Mouse (Mus musculus) gastrocnemius, postnatal 4 days (tissue): ENCODE measurements around the gene Pimreg. TPM values are rescaled to one million over a fixed set of nuclear protein-coding genes. Genes with fewer than 3 reads are reported as not detected.

Source experiments
- DNase-seq, 2 experiments: peaks; one replicate each; pipeline ENCODE4 v3.0.0; 2021 to 2022; ENCODE audit warnings: low spot score in 2 of 2, mixed read lengths in 2 of 2
- total RNA-seq, 2 experiments: library from RNA; stranded (reverse); gene quantifications; 2 replicates each; pipeline ENCODE4 v1.2.3; 2021

The Pimreg gene
- total RNA-seq, 2 experiments from 2014 or later, result 21.3 to 30.0 TPM

DNA sequence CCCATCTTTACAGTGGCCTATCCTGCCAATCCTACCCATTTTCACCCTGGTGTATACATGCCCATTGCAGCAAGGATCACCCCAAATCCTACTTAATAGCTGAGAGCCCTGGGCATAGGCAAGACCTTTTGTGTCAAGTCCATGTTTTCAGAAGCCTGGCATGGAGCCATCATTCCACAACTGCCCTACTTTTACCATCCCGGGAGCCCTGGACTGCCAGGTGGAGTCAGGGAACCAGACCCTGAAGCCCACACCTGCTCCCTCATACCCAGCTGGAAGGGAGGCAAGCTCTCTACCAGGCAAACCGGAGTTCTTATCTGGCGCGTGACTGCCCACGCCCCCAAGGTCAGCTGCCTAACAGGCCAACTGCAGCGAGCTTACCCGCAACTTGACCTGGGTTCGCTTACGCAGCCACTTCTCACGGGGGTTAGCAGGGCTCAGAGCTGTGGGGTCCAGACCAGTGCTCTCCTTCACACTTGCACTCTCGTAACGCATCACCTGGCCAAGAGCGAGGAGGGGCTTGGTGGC lies 19.3 kb downstream of the Pimreg start:
- DNase-seq, result no peak

GRCm38 (mm10) chr11:72064414-72064813 lies 22.6 kb downstream of the Pimreg start:
- DNase-seq, result no peak

DNA sequence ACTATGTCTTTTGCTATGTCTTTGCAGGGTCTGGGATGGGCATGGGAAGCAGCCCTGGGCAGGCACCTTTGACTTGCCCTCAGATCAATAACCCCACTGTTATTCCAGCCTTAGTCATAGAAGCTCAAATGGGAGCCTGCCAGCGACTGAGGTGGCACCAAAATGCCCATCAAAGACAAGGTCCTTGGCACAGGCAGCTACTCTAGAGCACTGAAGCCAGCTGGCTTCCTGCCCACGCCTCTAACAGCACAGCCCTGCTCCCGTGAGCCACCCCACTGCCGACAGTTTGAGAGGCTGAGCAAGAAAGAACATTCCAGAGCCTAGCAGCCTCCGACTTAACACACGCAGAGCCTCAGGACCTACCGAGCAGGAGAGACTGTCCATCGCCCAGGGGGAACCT lies 23.3 kb downstream of the Pimreg start:
- no peak for DNase-seq

- DNase-seq, result no peak
Observed at GRCm38 (mm10) chr11:72066330-72066729, 24.5 kb downstream of the Pimreg start.

- DNase-seq, result no peak
Observed at GRCm38 (mm10) chr11:72067326-72067725, 25.5 kb downstream of the Pimreg start.

DNA sequence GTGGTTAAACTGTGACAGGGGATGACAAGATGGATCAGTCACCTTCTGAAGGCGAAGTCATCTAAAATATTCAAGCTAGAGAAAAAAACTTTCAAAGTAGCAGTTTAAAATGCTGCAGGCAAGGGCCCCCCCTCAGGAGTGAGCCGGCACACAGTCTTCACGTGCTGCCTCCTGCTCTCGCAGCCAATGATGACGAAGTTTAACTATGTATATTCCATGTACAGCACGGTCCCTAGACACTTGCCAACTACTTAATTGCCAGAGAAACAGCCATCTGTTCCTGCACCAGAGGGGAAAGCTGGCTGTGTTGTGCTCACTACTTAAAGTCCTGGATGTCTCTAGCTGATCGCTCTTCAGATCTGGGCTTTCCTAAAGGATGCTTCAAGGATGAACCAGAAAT lies 26.2 kb downstream of the Pimreg start:
- DNase-seq, result no peak

DNA sequence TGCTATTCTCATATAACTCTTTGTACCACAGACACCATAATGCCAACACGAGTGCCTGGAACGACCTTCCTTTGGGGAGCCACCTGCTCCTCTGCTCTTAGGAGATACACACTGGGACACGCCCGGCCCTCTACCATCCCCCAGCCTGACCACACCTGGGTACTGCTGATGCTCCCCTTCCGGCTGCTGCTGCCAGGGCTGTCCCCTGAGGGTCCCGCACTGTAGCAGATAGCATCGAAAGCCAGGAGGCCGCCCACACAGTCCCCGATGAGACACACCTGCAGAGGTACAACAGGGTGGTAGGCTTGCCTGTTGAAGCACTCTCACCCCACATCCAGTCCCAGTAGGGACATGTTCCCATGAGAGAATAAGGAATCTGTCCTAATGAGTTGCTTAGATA lies 28.9 kb downstream of the Pimreg start:
- no peak for DNase-seq

- DNase-seq, result no peak
Observed at GRCm38 (mm10) chr11:72072331-72072905, 30.6 kb downstream of the Pimreg start.

DNA sequence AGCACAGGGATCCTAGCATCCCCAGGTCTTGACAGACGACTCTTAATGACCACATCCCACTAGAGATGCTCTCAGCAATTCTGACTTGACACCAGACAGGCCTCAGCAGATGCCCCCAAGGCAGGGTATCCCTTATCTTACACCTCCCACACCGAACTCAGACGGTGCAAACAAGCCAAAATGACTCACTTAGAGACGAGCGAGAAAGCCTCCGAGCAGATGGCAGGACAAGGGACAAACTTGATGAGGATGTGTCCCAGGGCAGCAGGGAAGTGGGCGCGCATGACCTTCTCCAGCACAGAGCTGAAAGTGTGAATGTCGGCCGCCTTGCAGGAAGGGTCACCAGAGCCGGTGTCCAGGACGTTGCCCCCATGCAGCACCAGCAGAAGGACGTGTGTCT lies 32.4 kb downstream of the Pimreg start:
- DNase-seq, result no peak

- no peak for DNase-seq
Observed at GRCm38 (mm10) chr11:72078056-72078455, 36.2 kb downstream of the Pimreg start.

DNA sequence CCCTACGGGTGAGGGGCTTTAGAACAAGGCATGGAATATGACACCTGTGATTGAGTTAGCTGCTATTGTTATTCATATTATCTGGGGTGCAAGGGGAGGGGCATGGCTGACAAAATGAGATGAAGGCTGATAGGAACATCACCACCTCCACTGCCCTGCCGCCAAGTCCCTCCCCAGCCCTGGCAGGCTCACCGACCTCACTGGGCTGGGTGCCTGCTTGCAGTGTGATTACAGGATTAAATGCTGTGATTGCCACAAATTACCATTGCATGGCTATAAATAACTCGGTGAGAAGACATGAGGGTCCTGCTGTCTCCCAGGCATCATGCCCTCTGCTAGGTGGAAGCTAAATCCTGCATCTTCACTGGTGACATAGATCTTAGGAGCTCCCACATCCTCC lies 36.8 kb downstream of the Pimreg start:
- no peak for DNase-seq

DNA sequence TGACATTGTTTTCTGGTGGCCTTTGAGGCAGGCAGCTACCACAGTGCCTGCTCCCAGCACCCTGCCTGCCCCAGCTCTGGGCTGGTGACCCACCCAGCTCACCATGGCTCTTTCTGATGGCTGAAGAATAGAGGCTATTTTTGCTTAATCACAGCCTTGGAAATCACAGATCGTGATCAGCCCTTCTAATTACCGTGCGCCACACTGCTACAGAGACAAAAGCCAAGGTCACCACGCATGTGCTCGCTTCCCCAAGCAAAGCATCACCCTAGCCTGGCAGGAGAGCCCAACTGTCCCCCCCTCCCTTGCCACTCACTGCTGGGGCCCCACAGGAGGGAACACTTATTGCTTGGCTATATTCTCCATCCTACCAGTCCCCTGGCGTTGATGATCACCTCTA lies 38.6 kb downstream of the Pimreg start:
- no peak for DNase-seq

DNA sequence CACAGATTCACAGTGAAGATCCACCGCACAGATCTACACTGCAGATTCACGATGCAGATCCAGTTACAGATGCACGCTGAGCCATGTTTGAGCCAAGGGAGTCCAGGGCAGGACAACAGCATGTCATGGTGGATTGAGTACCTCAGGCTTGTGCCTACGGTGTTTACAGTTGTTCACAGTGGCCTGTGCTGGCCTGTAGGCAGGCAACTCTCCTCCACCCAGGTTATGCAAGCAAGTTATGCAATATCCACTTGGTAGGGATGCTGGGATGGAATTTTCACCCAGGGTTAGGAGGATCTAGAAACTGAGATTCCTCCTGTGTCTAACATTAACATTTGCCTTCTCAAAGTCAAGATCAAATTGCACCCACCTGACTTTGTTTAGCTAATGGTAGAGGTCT lies 40.8 kb downstream of the Pimreg start:
- DNase-seq, result no peak

DNA sequence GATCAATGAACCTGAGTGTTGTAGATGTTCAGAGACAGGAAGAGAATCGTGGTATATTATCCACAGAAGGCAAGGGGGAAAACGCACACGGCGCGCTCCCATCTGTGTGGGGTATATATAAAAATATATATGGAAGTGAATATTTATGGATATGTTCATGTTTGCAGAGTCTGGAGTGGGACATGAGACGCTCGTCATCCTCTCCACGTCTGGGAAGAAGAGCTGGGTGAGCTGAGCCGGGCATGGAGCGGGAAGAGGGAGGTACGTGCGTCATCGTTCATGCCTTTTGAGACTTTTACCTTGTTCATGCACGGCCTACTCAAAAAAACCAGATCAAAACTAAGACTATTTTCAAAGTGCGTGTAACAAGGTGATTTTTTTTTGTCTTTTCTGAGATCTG lies 42.5 kb downstream of the Pimreg start:
- no peak for DNase-seq

DNA sequence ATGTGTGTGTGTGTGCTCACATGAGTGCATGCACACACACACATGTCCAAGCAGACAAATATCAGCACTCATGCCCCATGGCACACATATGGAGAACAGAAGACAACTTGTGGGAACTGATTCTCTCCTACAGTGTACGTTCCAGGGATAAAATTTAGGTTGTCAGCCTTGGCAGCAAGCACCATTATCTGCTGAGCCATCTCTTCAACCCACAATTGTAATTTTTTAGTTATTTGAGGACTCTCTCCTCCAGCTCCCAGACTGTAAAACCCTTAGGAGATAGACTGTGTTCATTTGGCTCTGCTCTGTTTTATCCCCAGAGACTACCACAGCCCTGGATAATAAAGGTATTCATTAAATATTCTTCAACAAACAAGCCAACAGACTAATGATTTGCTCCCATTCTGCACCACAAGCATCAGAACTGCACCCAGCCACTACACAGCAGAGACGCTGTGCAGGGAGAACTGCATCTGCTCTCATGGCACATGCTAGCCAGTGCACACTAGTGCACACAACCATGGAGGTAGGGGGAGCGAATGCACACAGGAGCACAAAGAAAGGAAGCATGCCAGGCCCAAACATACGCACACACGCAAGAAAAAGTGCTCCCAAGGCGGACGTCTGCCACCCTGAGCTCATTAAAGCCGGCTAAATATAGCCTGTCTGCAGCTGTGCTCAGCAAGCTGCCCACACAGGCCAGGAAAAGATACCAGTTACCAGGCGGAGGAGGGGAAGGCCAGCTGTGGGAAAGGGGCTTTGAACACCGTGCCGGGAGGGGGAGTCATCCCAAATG lies 44.6 kb downstream of the Pimreg start:
- no peak for DNase-seq

DNA sequence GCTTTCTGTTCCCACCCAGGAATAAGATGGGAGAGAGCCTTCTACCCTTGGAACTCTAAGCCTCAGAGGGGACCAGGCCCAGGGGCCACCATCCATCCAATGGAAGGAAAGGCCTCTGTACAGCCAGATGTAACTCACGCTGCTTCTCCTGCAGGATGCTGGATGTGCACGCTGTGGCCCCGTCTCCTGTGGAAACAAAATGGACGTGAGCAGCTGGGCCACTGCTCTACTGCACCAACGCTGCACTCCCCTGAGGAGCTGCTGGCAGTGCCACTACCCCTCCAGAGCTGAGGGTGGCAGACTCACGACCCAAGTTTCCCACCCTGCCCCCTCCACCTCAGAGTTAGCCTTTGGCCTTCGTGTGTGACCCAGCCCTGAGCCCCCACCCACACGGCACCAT lies 50.6 kb downstream of the Pimreg start:
- no peak for DNase-seq

DNA sequence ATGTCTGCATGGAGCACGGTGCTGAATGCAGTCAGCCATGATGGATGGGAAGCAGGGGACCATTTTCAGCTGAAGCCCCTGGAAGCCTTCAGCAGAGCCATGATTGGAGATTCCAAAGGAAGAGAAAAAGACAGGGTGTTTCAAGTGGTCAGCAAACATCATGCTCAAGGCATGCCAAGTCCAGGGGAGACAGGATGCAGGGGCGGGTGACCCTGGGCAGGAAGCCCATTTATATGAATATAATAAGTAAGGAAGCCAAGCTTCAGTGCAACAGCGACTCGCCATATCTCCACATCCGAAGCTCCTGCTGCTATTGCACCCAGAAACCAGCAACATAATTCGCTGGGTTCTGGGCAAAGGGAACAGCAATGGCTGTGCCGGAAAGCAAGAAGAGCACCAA lies 52.6 kb downstream of the Pimreg start:
- DNase-seq, result no peak

DNA sequence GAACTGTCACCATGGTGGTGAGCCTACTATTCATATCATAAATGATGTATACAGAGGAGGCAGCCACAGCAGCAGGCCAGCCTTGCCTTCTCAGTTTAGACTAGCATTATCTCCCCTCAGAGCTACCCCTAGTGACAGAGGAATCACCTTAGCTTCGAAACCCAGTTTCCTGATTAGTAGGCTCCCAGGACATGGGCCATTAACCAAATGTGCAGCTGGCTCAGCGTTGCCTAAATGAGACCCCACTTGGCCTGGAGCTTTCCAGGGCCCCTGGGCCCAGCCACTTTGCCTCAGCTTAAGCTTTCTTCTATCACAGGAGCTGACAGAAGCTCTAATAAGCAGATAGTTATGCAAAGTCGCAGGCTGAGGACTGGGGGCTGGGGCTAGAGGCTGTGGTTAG lies 54.2 kb downstream of the Pimreg start:
- no peak for DNase-seq

Other genes with a start within 250 kb of the Pimreg start
- under 1 TPM; 0.26 to 0.29 TPM for gene Aipl1, start 4.5 kb upstream of the Pimreg start, total RNA-seq
- 1 to 10 TPM; 1.4 to 1.5 TPM for gene Pitpnm3, start 93.7 kb downstream of the Pimreg start, total RNA-seq
- gene Gm43951, start 164.8 kb downstream of the Pimreg start, total RNA-seq, result under 1 TPM; 0.61 to 0.65 TPM
- 1 to 10 TPM; 4.7 to 5.9 TPM for gene 4933427D14Rik, start 165.4 kb downstream of the Pimreg start, total RNA-seq
- 10 to 100 TPM; 46.8 to 49.6 TPM for gene Txndc17, start 165.5 kb downstream of the Pimreg start, total RNA-seq
- 10 to 100 TPM; 10.8 to 12.0 TPM for gene Med31, start 173.6 kb downstream of the Pimreg start, total RNA-seq
- gene Slc13a5, start 225.2 kb downstream of the Pimreg start, total RNA-seq, result under 1 TPM; 0.23 to 0.52 TPM